Mouse (Mus musculus): ENCODE measurements around the gene Cpm. TPM values are rescaled to one million over a fixed set of nuclear protein-coding genes. Genes with fewer than 3 reads are reported as not detected.

Cpm gene
- polyA plus RNA-seq, 1 experiment from 2014 or later: 83.7 TPM

GRCm38 (mm10) chr10:117724136-117724718 lies 94.9 kb downstream of the Cpm start:
- WGBS: 68% methylated on average over 5 of the region's 5 CpGs
- Histone ChIP-seq H3K4me1 (replicated peaks; ENCODE audit: control insufficient read depth, insufficient read depth, low read length) (no peaks in the 10 kb centered on the region; the same call in 1 of the 2 replicates), H3K36me3 (ENCODE audit: control insufficient read depth, insufficient read depth, low read length) (no peaks in the 10 kb centered on the region), H3K4me2 (ENCODE audit: low read depth, low read length) (no peak overlapping the region), H3K27me3 (ENCODE audit: control insufficient read depth, insufficient read depth, low read depth, low read length) (no peaks in the 10 kb centered on the region), H3K4me3 (ENCODE audit: low read length) (no peak overlapping the region), H3K27ac (ENCODE audit: low read length) (no peak overlapping the region), H3K9me3 (ENCODE audit: control insufficient read depth, low read length) (no peaks in the 10 kb centered on the region), H3K9ac (ENCODE audit: low read length) (no peak overlapping the region)
- no peak for ATAC-seq (ENCODE audit: low read depth)

DNA sequence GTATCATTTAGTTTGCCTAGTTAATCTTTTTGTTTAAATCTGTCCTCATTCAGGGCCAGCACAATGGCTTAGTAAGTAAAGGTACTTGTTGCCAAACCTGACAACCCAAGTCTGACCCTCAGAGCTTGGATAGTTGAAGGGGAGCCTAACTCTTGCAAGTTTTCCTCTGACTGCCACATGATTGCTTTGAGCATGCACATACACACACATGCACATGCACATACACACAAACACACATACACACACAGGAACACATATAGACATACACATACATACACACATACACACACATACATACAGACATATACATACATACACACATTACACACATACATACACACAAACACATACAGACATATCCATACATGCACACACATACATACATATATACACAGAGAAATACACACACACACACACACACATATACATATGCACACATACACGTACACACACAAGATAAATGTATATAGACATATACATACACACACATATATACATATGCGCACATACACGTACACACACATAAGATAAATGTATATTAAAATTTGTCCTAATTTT lies 95.6 kb downstream of the Cpm start:
- no peak overlapping the region for H3K4me3 ChIP-seq (ENCODE audit: low read length)
- no peaks in the 10 kb centered on the region for H3K27me3 ChIP-seq (ENCODE audit: control insufficient read depth, insufficient read depth, low read depth, low read length)
- WGBS: 87% methylated on average over 3 of the region's 3 CpGs
- no peak for ATAC-seq (ENCODE audit: low read depth)
- no peak overlapping the region for H3K4me2 ChIP-seq (ENCODE audit: low read depth, low read length)
- H3K4me1 ChIP-seq (replicated peaks; ENCODE audit: control insufficient read depth, insufficient read depth, low read length): no peaks in the 10 kb centered on the region; the same call in 1 of the 2 replicates
- no peak overlapping the region for H3K9ac ChIP-seq (ENCODE audit: low read length)
- H3K27ac ChIP-seq (ENCODE audit: low read length): no peak overlapping the region
- no peaks in the 10 kb centered on the region for H3K36me3 ChIP-seq (ENCODE audit: control insufficient read depth, insufficient read depth, low read length)
- no peaks in the 10 kb centered on the region for H3K9me3 ChIP-seq (ENCODE audit: control insufficient read depth, low read length)

DNA sequence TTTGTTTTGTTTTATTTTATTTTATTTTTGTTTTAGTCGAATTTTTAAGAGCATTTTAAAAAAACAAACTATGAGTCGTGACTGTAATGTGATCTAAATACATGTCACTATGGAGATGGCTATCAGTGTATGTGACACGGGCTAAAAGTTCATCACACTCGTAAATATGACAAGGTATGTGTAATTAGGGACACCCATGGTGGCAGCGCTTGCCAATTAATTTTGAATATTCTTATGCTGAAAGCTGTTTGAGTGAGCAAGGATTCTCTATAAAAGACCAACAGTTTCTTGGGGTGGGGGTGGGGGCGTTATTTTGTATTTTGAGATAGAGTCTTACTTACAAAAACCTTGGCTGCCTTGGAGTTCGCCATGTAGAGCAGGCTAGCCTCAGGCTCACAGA lies 96.4 kb downstream of the Cpm start:
- H3K27ac ChIP-seq (ENCODE audit: low read length): no peak overlapping the region
- no peaks in the 10 kb centered on the region for H3K27me3 ChIP-seq (ENCODE audit: control insufficient read depth, insufficient read depth, low read depth, low read length)
- 65% methylated on average over 7 of the region's 7 CpGs for WGBS
- no peak overlapping the region for H3K4me3 ChIP-seq (ENCODE audit: low read length)
- no peak overlapping the region for H3K4me2 ChIP-seq (ENCODE audit: low read depth, low read length)
- no peaks in the 10 kb centered on the region for H3K36me3 ChIP-seq (ENCODE audit: control insufficient read depth, insufficient read depth, low read length)
- no peak for ATAC-seq (ENCODE audit: low read depth)
- H3K9ac ChIP-seq (ENCODE audit: low read length): no peak overlapping the region
- no peaks in the 10 kb centered on the region; the same call in 1 of the 2 replicates for H3K4me1 ChIP-seq (replicated peaks; ENCODE audit: control insufficient read depth, insufficient read depth, low read length)
- H3K9me3 ChIP-seq (ENCODE audit: control insufficient read depth, low read length): no peaks in the 10 kb centered on the region

DNA sequence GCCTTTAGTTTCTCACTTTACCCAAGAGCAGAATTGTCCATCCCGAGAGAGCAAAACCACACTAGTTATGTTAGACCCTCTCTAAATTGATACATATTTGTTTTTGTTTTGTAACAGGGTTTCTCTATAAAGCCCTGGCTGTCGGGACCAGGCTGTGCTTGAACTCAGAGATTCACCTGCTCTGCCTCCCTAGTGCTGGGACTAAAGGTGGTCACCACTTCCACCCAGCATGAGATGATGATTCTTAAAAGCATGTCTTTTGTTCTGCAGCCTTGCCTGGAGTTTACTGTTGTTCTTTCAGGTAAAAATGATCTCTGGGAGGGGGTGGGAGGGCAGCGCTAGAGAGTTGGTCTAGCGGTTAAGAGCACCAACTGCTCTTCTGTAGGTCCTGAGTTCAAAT lies 97.0 kb downstream of the Cpm start:
- Histone ChIP-seq H3K4me3 (ENCODE audit: low read length) (no peak overlapping the region), H3K27me3 (ENCODE audit: control insufficient read depth, insufficient read depth, low read depth, low read length) (no peaks in the 10 kb centered on the region), H3K9ac (ENCODE audit: low read length) (no peak overlapping the region), H3K27ac (ENCODE audit: low read length) (no peak overlapping the region), H3K9me3 (ENCODE audit: control insufficient read depth, low read length) (no peaks in the 10 kb centered on the region), H3K4me1 (replicated peaks; ENCODE audit: control insufficient read depth, insufficient read depth, low read length) (no peaks in the 10 kb centered on the region; the same call in 1 of the 2 replicates), H3K36me3 (ENCODE audit: control insufficient read depth, insufficient read depth, low read length) (no peaks in the 10 kb centered on the region), H3K4me2 (ENCODE audit: low read depth, low read length) (no peak overlapping the region)
- 85% methylated on average over 4 of the region's 4 CpGs for WGBS
- no peak for ATAC-seq (ENCODE audit: low read depth)

- Histone ChIP-seq H3K9ac (ENCODE audit: low read length) (no peak overlapping the region), H3K4me3 (ENCODE audit: low read length) (no peak overlapping the region), H3K27ac (ENCODE audit: low read length) (no peak overlapping the region), H3K27me3 (ENCODE audit: control insufficient read depth, insufficient read depth, low read depth, low read length) (no peaks in the 10 kb centered on the region), H3K9me3 (ENCODE audit: control insufficient read depth, low read length) (no peaks in the 10 kb centered on the region), H3K4me1 (replicated peaks; ENCODE audit: control insufficient read depth, insufficient read depth, low read length) (no peaks in the 10 kb centered on the region; the same call in 1 of the 2 replicates), H3K36me3 (ENCODE audit: control insufficient read depth, insufficient read depth, low read length) (no peaks in the 10 kb centered on the region), H3K4me2 (ENCODE audit: low read depth, low read length) (no peak overlapping the region)
- no peak for ATAC-seq (ENCODE audit: low read depth)
- 93% methylated on average over 4 of the region's 4 CpGs for WGBS
These were observed 97.6 kb downstream of the Cpm start for GRCm38 (mm10) chr10:117726888-117727385.

GRCm38 (mm10) chr10:117727518-117728110 lies 98.3 kb downstream of the Cpm start:
- H3K27ac ChIP-seq (ENCODE audit: low read length): no peak overlapping the region
- no peaks in the 10 kb centered on the region; the same call in 1 of the 2 replicates for H3K4me1 ChIP-seq (replicated peaks; ENCODE audit: control insufficient read depth, insufficient read depth, low read length)
- H3K36me3 ChIP-seq (ENCODE audit: control insufficient read depth, insufficient read depth, low read length): no peaks in the 10 kb centered on the region
- WGBS: 61% methylated on average over 9 of the region's 9 CpGs
- H3K9ac ChIP-seq (ENCODE audit: low read length): no peak overlapping the region
- H3K4me3 ChIP-seq (ENCODE audit: low read length): no peak overlapping the region
- H3K9me3 ChIP-seq (ENCODE audit: control insufficient read depth, low read length): no peaks in the 10 kb centered on the region
- ATAC-seq (ENCODE audit: low read depth): no peak
- no peaks in the 10 kb centered on the region for H3K27me3 ChIP-seq (ENCODE audit: control insufficient read depth, insufficient read depth, low read depth, low read length)
- no peak overlapping the region for H3K4me2 ChIP-seq (ENCODE audit: low read depth, low read length)

GRCm38 (mm10) chr10:117728574-117728973 lies 99.3 kb downstream of the Cpm start:
- WGBS: 71% methylated on average over 5 of the region's 5 CpGs
- no peak overlapping the region for H3K9ac ChIP-seq (ENCODE audit: low read length)
- no peak for ATAC-seq (ENCODE audit: low read depth)
- no peak overlapping the region for H3K4me2 ChIP-seq (ENCODE audit: low read depth, low read length)
- H3K4me1 ChIP-seq (replicated peaks; ENCODE audit: control insufficient read depth, insufficient read depth, low read length): no peaks in the 10 kb centered on the region; the same call in 1 of the 2 replicates
- H3K36me3 ChIP-seq (ENCODE audit: control insufficient read depth, insufficient read depth, low read length): no peaks in the 10 kb centered on the region
- peak overlapping the region; percentile 91 for H3K27ac ChIP-seq (ENCODE audit: low read length)
- no peaks in the 10 kb centered on the region for H3K9me3 ChIP-seq (ENCODE audit: control insufficient read depth, low read length)
- no peak overlapping the region for H3K4me3 ChIP-seq (ENCODE audit: low read length)
- no peaks in the 10 kb centered on the region for H3K27me3 ChIP-seq (ENCODE audit: control insufficient read depth, insufficient read depth, low read depth, low read length)

GRCm38 (mm10) chr10:117729139-117729814 lies 100.0 kb downstream of the Cpm start:
- ATAC-seq (ENCODE audit: low read depth): peak; percentile 90

GRCm38 (mm10) chr10:117730140-117730539 lies 100.8 kb downstream of the Cpm start:
- Histone ChIP-seq H3K4me1 (replicated peaks; ENCODE audit: control insufficient read depth, insufficient read depth, low read length) (no peaks in the 10 kb centered on the region; the same call in 1 of the 2 replicates), H3K27me3 (ENCODE audit: control insufficient read depth, insufficient read depth, low read depth, low read length) (no peaks in the 10 kb centered on the region), H3K9me3 (ENCODE audit: control insufficient read depth, low read length) (no peaks in the 10 kb centered on the region), H3K9ac (ENCODE audit: low read length) (no peak overlapping the region), H3K27ac (ENCODE audit: low read length) (peak overlapping the region; percentile 72), H3K36me3 (ENCODE audit: control insufficient read depth, insufficient read depth, low read length) (no peaks in the 10 kb centered on the region), H3K4me2 (ENCODE audit: low read depth, low read length) (no peak overlapping the region), H3K4me3 (ENCODE audit: low read length) (no peak overlapping the region)
- WGBS: 91% methylated on average over 7 of the region's 7 CpGs
- ATAC-seq (ENCODE audit: low read depth): no peak

More at GRCm38 (mm10) chr10:117729139-117729814, 100.0 kb downstream of the Cpm start:
- H3K27me3 ChIP-seq (ENCODE audit: control insufficient read depth, insufficient read depth, low read depth, low read length): no peaks in the 10 kb centered on the region
- no peaks in the 10 kb centered on the region for H3K36me3 ChIP-seq (ENCODE audit: control insufficient read depth, insufficient read depth, low read length)
- H3K4me1 ChIP-seq (replicated peaks; ENCODE audit: control insufficient read depth, insufficient read depth, low read length): no peaks in the 10 kb centered on the region; the same call in 1 of the 2 replicates
- H3K4me3 ChIP-seq (ENCODE audit: low read length): no peak overlapping the region
- WGBS: 36% methylated on average over 11 of the region's 11 CpGs
- H3K9ac ChIP-seq (ENCODE audit: low read length): no peak overlapping the region
- H3K4me2 ChIP-seq (ENCODE audit: low read depth, low read length): no peak overlapping the region
- no peaks in the 10 kb centered on the region for H3K9me3 ChIP-seq (ENCODE audit: control insufficient read depth, low read length)
- H3K27ac ChIP-seq (ENCODE audit: low read length): peak overlapping the region; percentile 91

Measured in lung, embryonic 16.5 days (tissue).